Mouse (Mus musculus) forebrain, postnatal 0 days (tissue): ENCODE measurements around the gene Psme1. TPM values are rescaled to one million over a fixed set of nuclear protein-coding genes. Genes with fewer than 3 reads are reported as not detected.

Experiments
- ATAC-seq: fragments of 200-750 bp; cut with Nextera tagmentation; 2 replicates; pipeline ENCODE4 v1.8.0; 2017; ENCODE audit warnings: mild to moderate bottlenecking, moderate library complexity
- DNase-seq: peaks from one replicate; pipeline ENCODE4 v3.0.0-alpha.2; 2015
- H3K27ac ChIP-seq: fragments of 300-500 bp; sonication (generic); 2 replicates; pipeline ENCODE4 v1.5.1; 2014; ENCODE audit warnings: low read depth, mild to moderate bottlenecking, antibody characterized with exemption, low read length, moderate library complexity, mixed read lengths
- H3K27me3 ChIP-seq: fragments of 300-500 bp; sonication (generic); 2 replicates; pipeline ENCODE4 v1.6.1; 2014; ENCODE audit warnings: mild to moderate bottlenecking, low read length, mixed read lengths; ENCODE audit not compliant: insufficient read depth
- H3K36me3 ChIP-seq: fragments of 300-500 bp; sonication (generic); 2 replicates; pipeline ENCODE4 v1.6.1; 2014; ENCODE audit warnings: mild to moderate bottlenecking, moderate library complexity; ENCODE audit not compliant: insufficient read depth
- H3K4me1 ChIP-seq: fragments of 300-500 bp; sonication (generic); 2 replicates; pipeline ENCODE4 v1.6.1; 2014; ENCODE audit warnings: antibody characterized with exemption; ENCODE audit not compliant: insufficient read depth
- H3K4me2 ChIP-seq: fragments of 300-500 bp; sonication (generic); 2 replicates; pipeline ENCODE4 v1.6.1; 2014; ENCODE audit warnings: low read depth, mild to moderate bottlenecking, moderate library complexity
- H3K4me3 ChIP-seq: fragments of 300-500 bp; sonication (generic); 2 replicates; pipeline ENCODE4 v1.5.1; 2014; ENCODE audit warnings: low read depth, low read length, mixed read lengths
- H3K9ac ChIP-seq: fragments of 300-500 bp; sonication (generic); 2 replicates; pipeline ENCODE4 v1.6.1; 2014; ENCODE audit warnings: mild to moderate bottlenecking
- H3K9me3 ChIP-seq: fragments of 300-500 bp; sonication (generic); 2 replicates; pipeline ENCODE4 v1.6.1; 2016; ENCODE audit warnings: low read length
- CTCF ChIP-seq: sonication (generic); IDR thresholded peaks from 2 replicates; pipeline ENCODE4 v1.5.1; 2016; ENCODE audit warnings: antibody characterized with exemption, control low read depth, low read depth
- WGBS: fragments of 180-500 bp; shearing (Covaris S2); extraction: QIAGEN DNeasy Blood & Tissue Kit; methylation state at CpG from one replicate; pipeline ENCODE4 v1.1.7; 2014; 5-methylcytosine and 5-hydroxymethylcytosine counted together
- polyA plus RNA-seq: library from polyadenylated mRNA; unstranded; fragments of >200 nt; fragmentation: Nextera tagmentation; extraction: Ambion mirVana; gene quantifications from 2 replicates; pipeline ENCODE4 v1.2.1, GENCODE M21; 2015
- total RNA-seq: library from RNA; depleted of rRNA; stranded (reverse); fragments of >200 nt; gene quantifications from 2 replicates; pipeline ENCODE4 v1.2.3, GENCODE M21; 2014

Gene Psme1
- total and polyA plus RNA-seq, 2 experiments from 2014 or later, result 136 to 238 TPM

GRCm38 (mm10) chr14:55550191-55550590, 27.7 kb upstream of the Psme1 start:
- H3K36me3 ChIP-seq, result peaks cover 24% of the 10 kb centered on the region
- no peaks in the 10 kb centered on the region for H3K27me3 ChIP-seq
- H3K9me3 ChIP-seq, result no peaks in the 10 kb centered on the region
- ATAC-seq (no peak), DNase-seq (no peak)
- no peaks in the 10 kb centered on the region for H3K4me1 ChIP-seq
- H3K9ac ChIP-seq, result no peak overlapping the region
- H3K27ac ChIP-seq, result no peak overlapping the region
- no peak overlapping the region for H3K4me3 ChIP-seq
- WGBS, result 67% methylated on average over 6 of the region's 6 CpGs
- H3K4me2 ChIP-seq, result no peak overlapping the region
- no peak for TF ChIP-seq CTCF

- Histone ChIP-seq H3K4me1 (no peaks in the 10 kb centered on the region), H3K4me2 (no peak overlapping the region), H3K4me3 (no peak overlapping the region), H3K27me3 (no peaks in the 10 kb centered on the region), H3K9me3 (no peaks in the 10 kb centered on the region), H3K9ac (no peak overlapping the region), H3K27ac (no peak overlapping the region), H3K36me3 (peaks cover 20% of the 10 kb centered on the region)
- TF ChIP-seq CTCF, result no peak
- WGBS, result 67% methylated on average over 5 of the region's 5 CpGs
- ATAC-seq, result no peak
- no peak for DNase-seq
Measured at GRCm38 (mm10) chr14:55551347-55551746, 26.6 kb upstream of the Psme1 start.

GRCm38 (mm10) chr14:55551794-55552193, 26.1 kb upstream of the Psme1 start:
- no peaks in the 10 kb centered on the region for H3K9me3 ChIP-seq
- H3K4me3 ChIP-seq, result no peak overlapping the region
- 91% methylated on average over 8 of the region's 8 CpGs for WGBS
- ATAC-seq (no peak), DNase-seq (no peak)
- no peak overlapping the region for H3K27ac ChIP-seq
- no peak overlapping the region for H3K4me2 ChIP-seq
- no peaks in the 10 kb centered on the region for H3K27me3 ChIP-seq
- peaks cover 18% of the 10 kb centered on the region for H3K36me3 ChIP-seq
- H3K9ac ChIP-seq, result no peak overlapping the region
- TF ChIP-seq CTCF, result no peak
- no peaks in the 10 kb centered on the region for H3K4me1 ChIP-seq

GRCm38 (mm10) chr14:55554635-55555034, 23.3 kb upstream of the Psme1 start:
- no peak for DNase-seq
- no peaks in the 10 kb centered on the region for H3K4me1 ChIP-seq
- no peak for ATAC-seq
- H3K9me3 ChIP-seq, result no peaks in the 10 kb centered on the region
- no peak overlapping the region for H3K4me2 ChIP-seq
- H3K4me3 ChIP-seq, result no peak overlapping the region
- no peak for TF ChIP-seq CTCF
- no peak overlapping the region for H3K9ac ChIP-seq
- no peaks in the 10 kb centered on the region for H3K36me3 ChIP-seq
- no peaks in the 10 kb centered on the region for H3K27me3 ChIP-seq
- H3K27ac ChIP-seq, result no peak overlapping the region

- no peak for TF ChIP-seq CTCF
- H3K4me1 ChIP-seq, result no peaks in the 10 kb centered on the region
Measured at GRCm38 (mm10) chr14:55555788-55556187, 22.1 kb upstream of the Psme1 start.

GRCm38 (mm10) chr14:55557003-55557402, 20.9 kb upstream of the Psme1 start:
- no peak overlapping the region for H3K4me3 ChIP-seq
- H3K9ac ChIP-seq, result no peak overlapping the region
- peaks cover 9% of the 10 kb centered on the region for H3K4me1 ChIP-seq
- peak; percentile 75 for DNase-seq
- H3K4me2 ChIP-seq, result no peak overlapping the region
- no peaks in the 10 kb centered on the region for H3K9me3 ChIP-seq
- no peaks in the 10 kb centered on the region for H3K36me3 ChIP-seq
- peak; percentile 83 for TF ChIP-seq CTCF
- H3K27me3 ChIP-seq, result no peaks in the 10 kb centered on the region
- no peak for ATAC-seq
- no peak overlapping the region for H3K27ac ChIP-seq
- 26% methylated on average over 5 of the region's 5 CpGs for WGBS

More at GRCm38 (mm10) chr14:55555788-55556187, 22.1 kb upstream of the Psme1 start:
- 79% methylated on average over 3 of the region's 3 CpGs for WGBS
- no peak overlapping the region for H3K9ac ChIP-seq
- no peaks in the 10 kb centered on the region for H3K27me3 ChIP-seq
- H3K9me3 ChIP-seq, result no peaks in the 10 kb centered on the region
- H3K4me3 ChIP-seq, result no peak overlapping the region
- no peak overlapping the region for H3K27ac ChIP-seq
- no peak overlapping the region for H3K4me2 ChIP-seq
- DNase-seq (no peak), ATAC-seq (no peak)
- H3K36me3 ChIP-seq, result no peaks in the 10 kb centered on the region

GRCm38 (mm10) chr14:55557587-55557986, 20.3 kb upstream of the Psme1 start:
- Histone ChIP-seq H3K36me3 (no peaks in the 10 kb centered on the region), H3K4me3 (no peak overlapping the region), H3K4me2 (no peak overlapping the region), H3K27me3 (no peaks in the 10 kb centered on the region), H3K9ac (no peak overlapping the region), H3K27ac (no peak overlapping the region), H3K4me1 (peaks cover 9% of the 10 kb centered on the region), H3K9me3 (no peaks in the 10 kb centered on the region)
- DNase-seq (no peak), ATAC-seq (no peak)
- no peak for TF ChIP-seq CTCF
- WGBS, result 92% methylated on average over 3 of the region's 3 CpGs
